Mouse (Mus musculus) neural tube, embryonic 13.5 days (tissue): ENCODE results near the gene Sema6c. TPM values are rescaled to one million over a fixed set of nuclear protein-coding genes. Genes with fewer than 3 reads are reported as not detected.

Experiments used
- ATAC-seq: fragments of 200-750 bp; cut with Nextera tagmentation; 2 replicates; pipeline ENCODE4 v1.8.0; 2017; ENCODE audit warnings: low read depth, mild to moderate bottlenecking, moderate TSS enrichment, moderate library complexity
- H3K27ac ChIP-seq: fragments of 300-500 bp; sonication (generic); replicated peaks from 2 replicates; pipeline ENCODE4 v1.5.1; 2015; ENCODE audit warnings: moderate library complexity, mild to moderate bottlenecking, inconsistent platforms
- H3K27me3 ChIP-seq: fragments of 300-500 bp; sonication (generic); 2 replicates; pipeline ENCODE4 v1.6.1; 2015; ENCODE audit warnings: mild to moderate bottlenecking, inconsistent platforms
- H3K36me3 ChIP-seq: fragments of 300-500 bp; sonication (generic); 2 replicates; pipeline ENCODE4 v1.6.1; 2015; ENCODE audit warnings: mild to moderate bottlenecking, inconsistent platforms
- H3K4me1 ChIP-seq: fragments of 300-500 bp; sonication (generic); replicated peaks from 2 replicates; pipeline ENCODE4 v1.6.1; 2015; ENCODE audit warnings: inconsistent platforms
- H3K4me2 ChIP-seq: fragments of 300-500 bp; sonication (generic); 2 replicates; pipeline ENCODE4 v1.6.1; 2015; ENCODE audit warnings: inconsistent platforms, mild to moderate bottlenecking, moderate library complexity
- H3K4me3 ChIP-seq: fragments of 300-500 bp; sonication (generic); 2 replicates; pipeline ENCODE4 v1.5.1; 2015; ENCODE audit warnings: mild to moderate bottlenecking, inconsistent platforms
- H3K9ac ChIP-seq: fragments of 300-500 bp; sonication (generic); 2 replicates; pipeline ENCODE4 v1.6.1; 2015; ENCODE audit warnings: moderate library complexity, mild to moderate bottlenecking, inconsistent platforms
- H3K9me3 ChIP-seq: fragments of 300-500 bp; sonication (generic); 2 replicates; pipeline ENCODE4 v1.6.1; 2016; ENCODE audit warnings: inconsistent platforms
- WGBS: fragments of 180-500 bp; shearing (Covaris S2); methylation state at CpG from one replicate; pipeline ENCODE4 v1.1.7; 2015; 5-methylcytosine and 5-hydroxymethylcytosine counted together
- polyA plus RNA-seq: library from polyadenylated mRNA; unstranded; fragments of >200 nt; fragmentation: Nextera tagmentation; extraction: Ambion mirVana; gene quantifications from 2 replicates; pipeline ENCODE4 v1.2.1, GENCODE M21; 2015

The Sema6c gene
- polyA plus RNA-seq, 1 experiment from 2014 or later, result 34.3 TPM

DNA sequence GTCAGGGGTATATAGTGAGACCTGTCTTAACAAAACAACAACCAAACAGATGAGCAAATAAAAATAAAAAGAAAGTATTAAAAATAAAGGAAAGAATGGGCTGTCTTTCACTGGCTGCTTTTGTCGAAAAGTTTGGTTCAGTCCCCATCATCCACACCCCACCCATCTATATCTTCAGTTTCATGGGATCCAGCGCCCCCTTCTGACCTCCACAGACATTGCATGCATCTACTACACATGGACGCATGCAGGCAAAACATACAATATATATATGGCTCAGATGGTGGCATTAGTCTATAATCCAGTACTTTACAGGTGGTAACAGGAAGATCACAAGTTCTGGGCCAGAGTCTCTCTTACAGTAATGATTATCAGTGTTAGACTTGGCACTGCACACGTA, 6.4 kb upstream of the Sema6c start:
- Histone ChIP-seq H3K4me2 (no peak overlapping the region), H3K27me3 (no peaks in the 10 kb centered on the region), H3K4me3 (no peak overlapping the region), H3K4me1 (no peaks in the 10 kb centered on the region), H3K27ac (no peak overlapping the region), H3K36me3 (no peaks in the 10 kb centered on the region), H3K9me3 (no peaks in the 10 kb centered on the region), H3K9ac (no peak overlapping the region)
- 59% methylated on average over 4 of the region's 4 CpGs for WGBS
- no peak for ATAC-seq

DNA sequence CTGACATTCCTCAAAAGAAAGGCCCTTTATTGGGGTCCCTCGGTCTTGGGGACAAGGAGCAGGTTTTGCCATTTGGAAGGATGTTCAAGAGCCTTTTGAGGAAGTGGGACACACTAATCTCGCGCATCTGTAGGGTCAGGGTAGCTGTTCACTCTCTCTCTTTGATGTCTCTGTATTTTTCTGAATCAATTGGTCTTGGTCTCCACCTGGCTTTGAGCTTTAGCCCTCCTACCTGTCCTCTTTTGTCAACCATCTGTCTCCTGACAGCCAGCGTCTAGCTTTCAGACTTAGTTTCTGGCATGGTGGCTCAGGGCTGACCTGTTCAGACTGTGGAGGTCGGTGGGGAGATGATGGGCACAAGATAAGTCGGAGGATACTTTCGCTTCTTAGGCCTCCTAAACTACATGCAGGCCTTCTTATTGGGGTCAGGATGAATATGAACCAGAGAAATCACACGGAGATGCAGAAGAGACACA, 708 bp upstream of the Sema6c start:
- peak overlapping the region; percentile 91 for H3K4me3 ChIP-seq
- WGBS, result 9% methylated on average over 8 of the region's 8 CpGs
- peaks cover 12% of the 10 kb centered on the region for H3K36me3 ChIP-seq
- H3K4me1 ChIP-seq, result peaks cover 39% of the 10 kb centered on the region
- peak overlapping the region; percentile 97 for H3K9ac ChIP-seq
- H3K27me3 ChIP-seq, result no peaks in the 10 kb centered on the region
- no peaks in the 10 kb centered on the region for H3K9me3 ChIP-seq
- no peak for ATAC-seq
- peak overlapping the region; percentile 84 for H3K4me2 ChIP-seq
- 0 out of 2 replicates have a peak overlapping the region, but pooled peaks have one; percentile 89 for H3K27ac ChIP-seq

DNA sequence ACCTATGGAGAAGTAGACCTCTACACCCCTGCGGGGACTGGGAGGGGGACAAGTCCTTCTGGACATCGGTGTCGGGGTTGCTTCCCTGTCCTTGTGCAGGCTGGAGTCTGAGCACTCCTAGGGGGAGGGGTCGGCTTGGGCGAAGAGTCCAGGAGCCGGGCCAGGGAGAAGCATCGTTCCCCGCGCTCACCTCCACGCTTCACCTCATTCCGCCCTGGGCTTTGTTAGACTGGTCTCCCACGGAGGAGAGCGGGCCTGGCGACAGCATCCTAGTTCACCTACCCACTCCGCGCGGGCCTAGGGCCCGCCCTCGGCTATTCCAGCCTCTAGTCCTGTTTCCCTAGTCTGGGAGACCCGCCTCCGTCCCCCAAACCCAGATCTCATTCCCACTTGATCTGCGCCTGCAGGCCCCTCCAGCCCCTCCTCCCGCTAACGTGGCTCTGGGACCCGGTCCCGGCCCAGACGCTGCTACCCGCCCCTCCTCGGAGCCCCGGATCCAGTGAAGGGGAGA, 839 bp downstream of the Sema6c start:
- H3K36me3 ChIP-seq, result peaks cover 28% of the 10 kb centered on the region
- 1% methylated on average over 30 of the region's 30 CpGs for WGBS
- peaks cover 46% of the 10 kb centered on the region for H3K4me1 ChIP-seq
- no peaks in the 10 kb centered on the region for H3K27me3 ChIP-seq
- no peaks in the 10 kb centered on the region for H3K9me3 ChIP-seq
- H3K4me3 ChIP-seq, result peak overlapping the region; percentile 91
- peak; percentile 29 for ATAC-seq
- H3K9ac ChIP-seq, result peak overlapping the region; percentile 97
- H3K27ac ChIP-seq, result peak overlapping the region; percentile 89
- H3K4me2 ChIP-seq, result peak overlapping the region; percentile 84

DNA sequence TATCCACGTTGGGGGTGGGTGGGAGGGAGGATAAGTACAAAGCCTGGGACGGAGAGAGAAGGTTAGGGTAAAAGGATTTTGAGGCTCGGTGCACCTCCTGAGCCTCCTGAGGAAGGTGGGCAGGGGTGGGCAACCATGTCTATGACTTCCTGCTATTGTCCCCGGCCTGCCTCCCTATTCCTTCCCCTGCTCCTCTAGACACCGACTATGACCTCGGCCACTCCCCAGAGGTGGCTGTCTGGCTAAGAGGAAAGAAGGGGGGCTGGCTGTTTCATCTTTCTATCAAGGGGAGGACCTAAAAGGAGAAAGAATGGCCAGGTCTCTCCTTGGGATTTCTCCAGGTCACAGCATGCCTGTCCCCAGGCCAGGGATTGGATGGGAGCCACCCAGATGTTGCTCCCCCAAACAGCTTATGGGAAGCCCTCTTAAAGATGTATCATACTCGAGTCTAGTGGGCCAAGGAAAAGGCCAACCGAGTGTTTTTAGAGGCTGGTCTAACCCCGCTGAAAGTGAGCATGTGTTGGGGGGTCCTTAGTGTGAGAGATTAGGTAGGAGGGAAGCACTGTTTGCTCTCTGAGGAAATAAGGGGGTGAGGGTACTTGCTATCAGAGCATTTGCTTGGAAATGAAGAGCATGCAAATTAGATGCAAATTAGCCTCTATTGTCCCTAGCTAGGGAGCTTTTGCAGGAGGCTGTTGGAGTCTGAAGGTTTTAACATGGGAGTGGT, 1.5 kb downstream of the Sema6c start:
- Histone ChIP-seq H3K4me2 (peak overlapping the region; percentile 84), H3K4me3 (peak overlapping the region; percentile 91), H3K36me3 (peaks cover 35% of the 10 kb centered on the region), H3K27me3 (0 out of 2 replicates have a peak, but pooled peaks cover under 1% of the 10 kb centered on the region), H3K9me3 (no peaks in the 10 kb centered on the region), H3K4me1 (peaks cover 46% of the 10 kb centered on the region), H3K27ac (peak overlapping the region; percentile 89), H3K9ac (peak overlapping the region; percentile 97)
- WGBS, result 2% methylated on average over 9 of the region's 9 CpGs
- peak; percentile 7; the same call in 1 of the 2 replicates for ATAC-seq

DNA sequence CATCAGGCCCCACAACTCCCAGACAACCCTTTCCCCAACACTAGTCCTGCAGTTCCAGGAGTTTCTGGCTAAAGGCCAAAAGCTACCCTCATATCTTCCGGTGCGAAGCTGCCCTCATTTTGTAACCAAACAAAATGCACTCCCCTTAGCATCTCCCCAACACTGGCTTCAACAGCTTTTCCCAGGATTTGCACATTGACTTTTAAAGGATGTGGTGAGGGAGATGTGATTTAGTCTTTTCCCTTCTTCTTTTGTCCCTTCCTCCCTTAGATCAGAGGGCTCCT, 2.0 kb downstream of the Sema6c start:
- Histone ChIP-seq H3K4me1 (peaks cover 46% of the 10 kb centered on the region), H3K27ac (peak overlapping the region; percentile 89), H3K27me3 (0 out of 2 replicates have a peak, but pooled peaks cover 6% of the 10 kb centered on the region), H3K4me2 (peak overlapping the region; percentile 84), H3K36me3 (peaks cover 40% of the 10 kb centered on the region), H3K4me3 (peak overlapping the region; percentile 91), H3K9me3 (no peaks in the 10 kb centered on the region), H3K9ac (peak overlapping the region; percentile 97)
- 30% methylated on average over 2 of the region's 2 CpGs for WGBS
- no peak for ATAC-seq

DNA sequence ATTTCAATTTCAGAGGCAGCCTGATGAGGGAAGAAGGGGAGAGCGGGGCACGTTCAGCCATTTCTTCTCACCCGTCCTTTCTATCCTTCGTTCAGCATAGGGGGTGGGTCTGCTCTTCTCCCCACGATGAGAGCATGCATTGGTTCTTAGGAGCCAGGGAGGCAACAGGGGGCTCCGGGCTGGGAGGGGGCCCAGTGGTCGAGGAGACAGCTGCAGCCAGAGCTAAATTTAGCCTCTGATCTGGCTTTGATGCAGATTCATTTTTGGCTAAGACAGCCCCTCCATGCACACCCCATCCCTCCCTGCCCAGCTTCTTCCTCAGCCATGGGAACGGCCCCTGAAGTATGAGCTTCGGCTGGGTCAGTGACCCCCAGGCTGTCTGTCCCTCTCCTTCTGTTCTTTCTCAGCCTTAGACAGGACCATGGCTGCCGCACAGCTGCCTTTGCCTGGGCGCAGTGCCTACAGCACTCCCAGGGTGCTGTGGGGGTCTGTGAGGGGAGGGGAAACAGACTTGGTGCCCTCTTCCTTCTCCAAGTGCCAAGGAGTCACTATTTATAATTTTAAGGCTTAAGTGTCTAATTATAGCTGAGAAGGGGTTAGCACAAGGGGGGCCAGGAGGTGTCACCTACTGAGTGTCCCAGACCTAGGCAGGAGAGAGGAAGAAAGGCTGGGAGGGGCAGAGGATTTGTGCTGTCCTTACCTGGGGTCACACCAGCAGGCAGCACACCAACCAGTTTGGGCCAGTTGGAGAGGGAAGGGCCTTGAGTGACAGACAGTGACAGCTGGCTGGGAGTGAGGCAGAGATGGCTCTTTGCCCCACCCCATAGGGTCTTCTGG, 3.4 kb downstream of the Sema6c start:
- ATAC-seq, result no peak
- Histone ChIP-seq H3K4me3 (peak overlapping the region; percentile 91), H3K4me2 (peak overlapping the region; percentile 84), H3K9me3 (no peaks in the 10 kb centered on the region), H3K4me1 (peaks cover 46% of the 10 kb centered on the region), H3K36me3 (peaks cover 53% of the 10 kb centered on the region), H3K27ac (peak overlapping the region; percentile 18; the same call in 1 of the 2 replicates), H3K27me3 (peaks cover 19% of the 10 kb centered on the region), H3K9ac (peak overlapping the region; percentile 97)
- 57% methylated on average over 11 of the region's 11 CpGs for WGBS

DNA sequence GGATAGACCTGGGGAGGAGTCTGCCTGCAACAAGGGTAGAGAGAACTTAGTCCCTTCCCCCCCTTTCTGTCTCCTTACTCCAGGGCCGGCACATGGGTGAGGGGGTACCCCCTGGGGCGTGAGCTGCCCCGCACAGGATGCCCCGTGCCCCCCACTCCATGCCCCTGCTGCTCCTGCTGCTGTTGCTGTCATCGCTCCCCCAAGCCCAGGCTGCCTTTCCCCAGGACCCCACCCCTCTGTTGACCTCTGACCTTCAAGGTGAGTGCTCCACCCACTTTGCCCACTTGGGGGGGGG, 3.9 kb downstream of the Sema6c start:
- H3K9me3 ChIP-seq, result no peaks in the 10 kb centered on the region
- peak overlapping the region; percentile 97; the same call in 1 of the 2 replicates for H3K9ac ChIP-seq
- H3K27ac ChIP-seq, result no peak overlapping the region
- H3K36me3 ChIP-seq, result peaks cover 59% of the 10 kb centered on the region
- peak overlapping the region; percentile 84 for H3K4me2 ChIP-seq
- H3K27me3 ChIP-seq, result peaks cover 25% of the 10 kb centered on the region
- H3K4me3 ChIP-seq, result peak overlapping the region; percentile 91; the same call in 1 of the 2 replicates
- peaks cover 45% of the 10 kb centered on the region for H3K4me1 ChIP-seq
- 61% methylated on average over 4 of the region's 5 CpGs for WGBS
- ATAC-seq, result no peak

DNA sequence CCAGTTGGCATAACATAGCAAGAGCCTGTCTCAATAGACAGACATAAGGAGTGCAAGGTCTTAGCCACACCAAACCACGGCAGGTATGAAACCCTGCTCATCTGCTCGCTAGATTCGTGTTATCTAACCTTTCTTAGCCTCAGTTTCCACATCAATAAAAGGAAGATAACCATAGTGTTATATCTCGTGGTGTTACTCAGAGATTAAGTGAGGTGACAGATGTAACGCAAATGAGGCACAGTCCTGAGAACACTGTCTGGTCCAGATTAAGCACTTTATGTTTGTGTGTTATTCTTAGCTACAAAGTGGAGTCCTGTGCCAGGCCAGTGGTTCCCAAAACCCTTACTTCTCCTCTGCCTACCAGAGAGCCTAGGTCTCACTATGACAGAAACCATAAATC, 4.6 kb downstream of the Sema6c start:
- Histone ChIP-seq H3K9ac (no peak overlapping the region), H3K9me3 (no peaks in the 10 kb centered on the region), H3K27me3 (peaks cover 32% of the 10 kb centered on the region), H3K27ac (no peak overlapping the region), H3K4me3 (no peak overlapping the region), H3K36me3 (peaks cover 65% of the 10 kb centered on the region), H3K4me1 (peaks cover 38% of the 10 kb centered on the region), H3K4me2 (no peak overlapping the region)
- 87% methylated on average over 5 of the region's 5 CpGs for WGBS
- no peak for ATAC-seq

DNA sequence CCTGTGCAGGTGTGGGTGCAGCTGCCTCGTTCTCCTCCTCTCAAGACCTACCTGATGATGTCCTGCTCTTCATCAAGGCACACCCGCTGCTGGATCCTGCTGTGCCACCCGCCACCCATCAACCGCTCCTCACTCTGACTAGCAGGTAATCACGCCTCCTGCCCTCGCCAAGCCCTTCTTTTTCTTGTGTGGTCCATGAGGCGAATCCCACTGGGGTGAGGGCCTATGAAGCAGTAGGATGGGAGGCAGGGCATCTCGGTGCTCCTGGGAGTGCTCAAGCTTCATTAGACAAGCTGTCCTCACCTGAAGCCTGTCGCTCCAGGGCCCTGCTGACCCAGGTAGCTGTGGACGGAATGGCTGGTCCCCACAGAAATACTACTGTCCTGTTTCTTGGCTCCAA, 9.7 kb downstream of the Sema6c start:
- Histone ChIP-seq H3K4me3 (no peak overlapping the region), H3K4me2 (no peak overlapping the region), H3K27me3 (peaks cover 64% of the 10 kb centered on the region), H3K4me1 (peaks cover 21% of the 10 kb centered on the region), H3K36me3 (peaks cover 92% of the 10 kb centered on the region), H3K27ac (no peak overlapping the region), H3K9me3 (no peaks in the 10 kb centered on the region), H3K9ac (no peak overlapping the region)
- WGBS, result 90% methylated on average over 10 of the region's 10 CpGs
- no peak for ATAC-seq

DNA sequence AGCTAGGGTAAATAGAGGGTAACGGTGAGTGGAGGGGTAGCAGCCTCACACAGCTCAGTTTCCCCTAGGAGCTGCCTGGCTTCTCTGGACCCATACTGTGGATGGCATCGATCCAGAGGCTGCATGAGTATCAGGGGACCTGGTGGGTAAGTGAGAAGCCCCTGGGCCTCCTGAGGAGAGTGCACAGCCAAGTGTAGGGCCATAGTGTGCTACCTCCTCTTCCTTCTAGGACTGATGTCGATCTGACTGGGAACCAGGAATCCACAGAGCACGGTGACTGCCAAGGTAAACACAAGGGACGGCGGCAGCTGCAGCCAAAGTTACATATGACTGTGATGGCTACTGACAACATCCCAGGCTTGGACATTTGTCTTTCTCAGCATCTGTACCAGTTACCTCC, 10.8 kb downstream of the Sema6c start:
- WGBS, result 81% methylated on average over 6 of the region's 6 CpGs
- peaks cover 64% of the 10 kb centered on the region for H3K27me3 ChIP-seq
- H3K27ac ChIP-seq, result no peak overlapping the region
- ATAC-seq, result no peak
- H3K4me3 ChIP-seq, result no peak overlapping the region
- peaks cover 18% of the 10 kb centered on the region for H3K4me1 ChIP-seq
- no peak overlapping the region for H3K9ac ChIP-seq
- peaks cover 81% of the 10 kb centered on the region for H3K36me3 ChIP-seq
- no peak overlapping the region for H3K4me2 ChIP-seq
- no peaks in the 10 kb centered on the region for H3K9me3 ChIP-seq

DNA sequence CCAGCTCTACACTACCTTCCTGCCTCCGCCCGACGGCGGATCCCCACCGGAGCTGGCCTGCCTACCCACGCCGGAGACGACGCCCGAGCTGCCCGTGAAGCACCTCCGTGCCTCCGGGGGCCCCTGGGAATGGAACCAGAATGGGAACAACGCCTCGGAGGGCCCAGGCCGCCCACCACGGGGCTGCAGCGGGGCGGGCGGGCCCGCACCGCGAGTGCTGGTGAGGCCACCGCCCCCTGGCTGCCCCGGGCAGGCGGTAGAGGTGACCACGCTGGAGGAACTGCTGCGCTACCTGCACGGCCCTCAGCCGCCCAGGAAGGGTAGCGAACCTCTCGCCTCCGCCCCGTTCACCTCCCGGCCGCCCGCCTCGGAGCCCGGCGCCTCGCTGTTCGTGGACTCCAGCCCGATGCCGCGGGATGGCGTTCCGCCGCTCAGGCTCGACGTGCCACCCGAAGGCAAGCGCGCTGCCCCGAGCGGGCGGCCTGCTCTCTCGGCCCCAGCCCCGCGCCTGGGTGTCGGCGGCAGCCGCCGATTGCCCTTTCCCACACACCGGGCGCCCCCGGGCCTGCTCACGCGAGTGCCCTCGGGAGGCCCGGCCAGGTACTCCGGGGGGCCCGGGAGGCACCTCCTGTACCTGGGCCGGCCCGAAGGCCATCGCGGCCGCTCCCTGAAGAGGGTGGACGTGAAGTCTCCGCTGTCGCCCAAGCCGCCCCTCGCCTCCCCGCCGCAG, 12.4 kb downstream of the Sema6c start:
- Histone ChIP-seq H3K4me2 (peak overlapping the region; percentile 45; the same call in 1 of the 2 replicates), H3K27me3 (peaks cover 54% of the 10 kb centered on the region)
- ATAC-seq, result 0 out of 2 replicates have a peak, but pooled peaks have one; percentile 6

More for the DNA sequence above, 12.4 kb downstream of the Sema6c start:
- Histone ChIP-seq H3K9ac (peak overlapping the region; percentile 38; the same call in 1 of the 2 replicates), H3K9me3 (no peaks in the 10 kb centered on the region), H3K36me3 (peaks cover 65% of the 10 kb centered on the region), H3K27ac (no peak overlapping the region), H3K4me1 (peaks cover 18% of the 10 kb centered on the region), H3K4me3 (peak overlapping the region; percentile 20; the same call in 1 of the 2 replicates)
- WGBS, result 18% methylated on average over 81 of the region's 84 CpGs
